Mouse (Mus musculus) liver, embryonic 14.5 days (tissue): ENCODE data around the gene Srgap3. TPM values are rescaled to one million over a fixed set of nuclear protein-coding genes. Genes with fewer than 3 reads are reported as not detected.

Source experiments
- ATAC-seq: fragments of 200-750 bp; cut with Nextera tagmentation; 2 replicates; pipeline ENCODE4 v1.8.0; 2017; ENCODE audit warnings: moderate number of reproducible peaks, mild to moderate bottlenecking, moderate library complexity; ENCODE audit not compliant: insufficient read depth
- DNase-seq, 3 experiments: peaks; one replicate each; pipeline ENCODE4 v3.0.0-alpha.2; 2012 to 2013; ENCODE audit warnings: low read depth in 3 of 3, low spot score in 3 of 3
- H3K27ac ChIP-seq: fragments of 300-500 bp; sonication (generic); 2 replicates; pipeline ENCODE4 v1.5.1; 2014; ENCODE audit warnings: moderate library complexity, mild to moderate bottlenecking, control low read depth, inconsistent platforms
- H3K27me3 ChIP-seq: fragments of 300-500 bp; sonication (generic); 2 replicates; pipeline ENCODE4 v1.6.1; 2014; ENCODE audit warnings: mild to moderate bottlenecking, low read length, moderate library complexity; ENCODE audit not compliant: control insufficient read depth, insufficient read depth
- H3K36me3 ChIP-seq: fragments of 300-500 bp; sonication (generic); replicated peaks from 2 replicates; pipeline ENCODE4 v1.6.1; 2014; ENCODE audit warnings: low read depth; ENCODE audit not compliant: control insufficient read depth, insufficient read depth
- H3K4me1 ChIP-seq, 2 experiments: fragments of 200-500 bp in 1 of 2; fragments of 300-500 bp in 1 of 2; sonication (generic) in 1 of 2; replicated peaks; 2 replicates each; pipeline ENCODE4 v1.6.1; 2012 to 2014; ENCODE audit warnings: antibody characterized with exemption in 1 of 2, inconsistent platforms in 1 of 2, low read length in 1 of 2; ENCODE audit not compliant: control insufficient read depth in 2 of 2, insufficient read depth in 2 of 2
- H3K4me2 ChIP-seq: fragments of 300-500 bp; sonication (generic); 2 replicates; pipeline ENCODE4 v1.6.1; 2014; ENCODE audit warnings: low read depth, mild to moderate bottlenecking, control low read depth, moderate library complexity
- H3K4me3 ChIP-seq, 2 experiments: fragments of 200-500 bp in 1 of 2; fragments of 300-500 bp in 1 of 2; sonication (generic) in 1 of 2; 2 replicates each; pipeline ENCODE4 v1.5.1; 2012 to 2014; ENCODE audit warnings: low read depth in 2 of 2, low read length in 2 of 2, mild to moderate bottlenecking in 2 of 2, control low read depth in 1 of 2, inconsistent platforms in 1 of 2, moderate library complexity in 1 of 2; ENCODE audit not compliant: insufficient read depth in 1 of 2
- H3K9ac ChIP-seq: fragments of 300-500 bp; sonication (generic); replicated peaks from 2 replicates; pipeline ENCODE4 v1.6.1; 2014; ENCODE audit warnings: mild to moderate bottlenecking, control low read depth, moderate library complexity
- H3K9me3 ChIP-seq: fragments of 300-500 bp; sonication (generic); 2 replicates; pipeline ENCODE4 v1.6.1; 2016; ENCODE audit warnings: low read length, mixed read lengths; ENCODE audit not compliant: control insufficient read depth
- CTCF ChIP-seq: IDR thresholded peaks from 2 replicates; pipeline ENCODE4 v1.5.1; 2016; ENCODE audit warnings: antibody characterized with exemption, low read depth, control low read depth
- EP300 ChIP-seq: IDR thresholded peaks from 2 replicates; pipeline ENCODE4 v1.6.1; 2016; ENCODE audit warnings: antibody characterized with exemption, low read depth
- WGBS: fragments of 180-500 bp; shearing (Covaris S2); extraction: QIAGEN DNeasy Blood & Tissue Kit; methylation state at CpG from one replicate; pipeline ENCODE4 v1.1.7; 2014; ENCODE audit not compliant: insufficient replicate concordance; 5-methylcytosine and 5-hydroxymethylcytosine counted together
- polyA plus RNA-seq, 2 experiments: library from polyadenylated mRNA; depleted of rRNA in 1 of 2; stranded (reverse) in 1 of 2; unstranded in 1 of 2; fragments of >200 nt; fragmentation: Nextera tagmentation in 1 of 2; extraction: Ambion mirVana in 1 of 2; gene quantifications; 2 replicates each; pipeline versions ENCODE4 v1.2.1 to v1.2.3; 2012 to 2014

Srgap3 gene
- polyA plus RNA-seq, 2 experiments: 0.20 to 0.27 TPM

DNA sequence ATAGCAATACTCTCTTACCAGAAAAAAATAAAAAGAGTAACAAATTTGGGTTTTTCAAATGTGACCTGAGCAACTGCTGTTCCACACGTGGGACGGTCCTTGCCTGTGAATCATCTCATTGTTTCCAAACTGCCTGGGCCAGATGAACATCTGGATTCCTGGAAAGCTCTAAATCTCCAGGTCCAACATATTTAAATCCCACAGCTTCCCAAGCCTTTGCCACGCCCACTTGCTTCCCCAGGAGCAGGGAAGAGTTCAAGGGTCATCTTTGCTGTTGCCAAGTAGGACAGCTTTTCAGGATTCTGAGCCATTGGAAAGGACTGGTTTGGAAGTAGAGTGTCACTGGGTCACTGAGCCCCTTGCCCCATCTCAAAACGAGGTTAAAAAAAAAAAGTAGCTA is 188.5 kb downstream of the Srgap3 start:
- DNase-seq (no peak), ATAC-seq (no peak)
- WGBS: 52% methylated on average over 4 of the region's 4 CpGs
- no peaks in the 10 kb centered on the region for H3K36me3 ChIP-seq
- no peak overlapping the region for H3K27ac ChIP-seq
- no peak overlapping the region for H3K9ac ChIP-seq
- H3K4me2 ChIP-seq: no peak overlapping the region
- no peaks in the 10 kb centered on the region for H3K27me3 ChIP-seq
- no peaks in the 10 kb centered on the region for H3K4me1 ChIP-seq
- no peak for TF ChIP-seq EP300
- TF ChIP-seq CTCF: no peak
- H3K4me3 ChIP-seq: no peak overlapping the region
- no peaks in the 10 kb centered on the region for H3K9me3 ChIP-seq

GRCm38 (mm10) chr6:112756866-112757265 is 190.2 kb downstream of the Srgap3 start:
- TF ChIP-seq EP300: no peak
- TF ChIP-seq CTCF: no peak
- no peak for DNase-seq
- Histone ChIP-seq H3K9me3 (no peaks in the 10 kb centered on the region), H3K9ac (no peak overlapping the region), H3K4me2 (no peak overlapping the region), H3K27me3 (no peaks in the 10 kb centered on the region), H3K4me1 (no peaks in the 10 kb centered on the region), H3K4me3 (no peak overlapping the region), H3K27ac (no peak overlapping the region), H3K36me3 (no peaks in the 10 kb centered on the region)
- no peak for ATAC-seq
- 51% methylated on average over 4 of the region's 4 CpGs for WGBS

DNA sequence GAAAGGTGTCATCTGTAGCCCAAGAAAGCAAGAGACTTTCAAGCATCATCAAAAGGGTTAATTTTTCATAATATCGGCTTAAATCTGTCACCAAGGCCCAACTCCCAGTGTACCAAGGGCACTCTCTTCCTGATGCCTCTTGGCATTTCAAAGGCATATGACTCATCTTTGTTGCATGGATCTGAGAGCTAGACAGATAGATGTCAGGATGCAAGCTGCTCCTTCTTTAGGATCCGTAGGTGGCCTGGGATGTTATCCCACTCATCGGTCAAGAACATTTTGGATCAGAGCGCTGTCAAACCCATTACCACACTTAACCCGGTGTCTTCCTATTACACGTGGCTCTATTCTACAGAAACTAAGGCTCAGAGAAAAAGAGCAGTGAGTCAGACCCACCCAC is 192.1 kb downstream of the Srgap3 start:
- H3K9me3 ChIP-seq: no peaks in the 10 kb centered on the region
- no peak overlapping the region for H3K4me2 ChIP-seq
- no peak overlapping the region for H3K9ac ChIP-seq
- ATAC-seq (no peak), DNase-seq (no peak)
- H3K4me1 ChIP-seq: no peaks in the 10 kb centered on the region
- TF ChIP-seq CTCF (no peak), EP300 (no peak)
- H3K4me3 ChIP-seq: no peak overlapping the region
- no peaks in the 10 kb centered on the region for H3K27me3 ChIP-seq
- 78% methylated on average over 6 of the region's 6 CpGs for WGBS
- no peaks in the 10 kb centered on the region for H3K36me3 ChIP-seq
- H3K27ac ChIP-seq: no peak overlapping the region

DNA sequence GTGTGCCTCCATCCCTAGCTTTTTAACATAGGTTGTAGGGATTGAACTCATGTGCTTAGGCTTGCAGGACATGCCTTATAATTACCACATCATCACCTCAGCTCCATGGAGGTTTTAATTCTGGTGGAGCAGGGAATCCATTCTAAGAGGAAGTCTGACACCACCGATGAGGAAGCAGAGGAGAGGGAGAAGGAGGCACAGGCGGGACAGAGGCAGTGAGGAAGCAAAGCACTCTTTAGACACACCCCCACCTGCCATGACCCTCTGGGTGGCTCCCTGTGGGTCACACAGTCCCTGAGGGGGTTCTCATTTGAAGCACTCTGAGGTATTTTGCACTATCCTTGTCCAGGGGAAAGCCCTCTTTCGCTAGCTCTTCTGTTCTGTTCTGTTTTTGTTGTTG is 194.5 kb downstream of the Srgap3 start:
- WGBS: 33% methylated on average over 3 of the region's 3 CpGs
- H3K4me3 ChIP-seq: no peak overlapping the region
- H3K27ac ChIP-seq: no peak overlapping the region
- H3K9me3 ChIP-seq: no peaks in the 10 kb centered on the region
- H3K4me1 ChIP-seq: no peaks in the 10 kb centered on the region
- no peak overlapping the region for H3K9ac ChIP-seq
- ATAC-seq (no peak), DNase-seq (no peak)
- no peak overlapping the region for H3K4me2 ChIP-seq
- H3K36me3 ChIP-seq: no peaks in the 10 kb centered on the region
- H3K27me3 ChIP-seq: no peaks in the 10 kb centered on the region
- no peak for TF ChIP-seq EP300
- TF ChIP-seq CTCF: no peak

DNA sequence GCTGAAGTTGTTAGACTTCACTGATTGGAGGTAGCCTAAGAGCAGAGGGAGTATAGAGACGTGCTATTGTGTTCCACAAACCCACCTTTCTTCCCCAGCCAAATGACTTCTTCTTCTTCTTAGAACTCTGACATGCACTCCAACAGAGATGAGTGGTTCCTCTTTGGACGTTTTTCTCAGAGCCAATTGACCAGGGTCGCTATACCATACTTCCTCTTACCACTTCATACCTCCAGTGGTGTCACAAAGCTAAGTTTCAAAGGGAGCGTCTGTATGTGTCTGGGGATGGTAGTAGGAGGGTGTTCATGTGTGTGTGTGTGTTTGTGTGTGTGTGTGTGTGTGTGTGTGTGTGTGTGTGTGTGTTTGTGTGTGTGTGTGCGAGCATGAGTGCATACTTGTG is 195.1 kb downstream of the Srgap3 start:
- Histone ChIP-seq H3K27ac (no peak overlapping the region), H3K36me3 (no peaks in the 10 kb centered on the region), H3K27me3 (no peaks in the 10 kb centered on the region), H3K4me1 (no peaks in the 10 kb centered on the region), H3K9me3 (no peaks in the 10 kb centered on the region), H3K9ac (no peak overlapping the region), H3K4me3 (no peak overlapping the region), H3K4me2 (no peak overlapping the region)
- ATAC-seq (no peak), DNase-seq (no peak)
- WGBS: 22% methylated on average over 5 of the region's 5 CpGs
- TF ChIP-seq CTCF: no peak
- no peak for TF ChIP-seq EP300
